14 mouse cellular contexts compared by ENCODE assay signal in genomic region chr1:166256302-166256701, GRCm38 (mm10). TPM values are rescaled to one million over a fixed set of nuclear protein-coding genes. Genes with fewer than 3 reads are reported as not detected.
DNase-seq lines count a peak whose midpoint lies in the region; ATAC-seq and TF ChIP-seq lines count a peak whose summit lies in the region.
"Had no signal": no experiment of that assay in that cellular context is flagged by ENCODE, and none has a peak within 500 bp of the region (broad histone marks: within the 10 kb centered on the region; RNA-seq: fewer than 3 reads in every experiment).

No protein-coding gene starts in this region.

- TF ChIP-seq CTCF in lung, adult 2 months (IDR thresholded peaks at IDR 0.05; ENCODE audit: insufficient read depth, low read length), result no peak
- TF ChIP-seq CTCF in heart, adult 2 months (IDR thresholded peaks at IDR 0.05), result no peak

- no peak for TF ChIP-seq EP300 in heart, adult 2 months (IDR thresholded peaks at IDR 0.05; ENCODE audit: insufficient read depth, low read depth, low read length)

- 0 out of 2 replicates have a peak overlapping the region, but pooled peaks have one; percentile 27 for H3K4me2 ChIP-seq in heart, embryonic 11.5 days
- H3K4me2 ChIP-seq in forebrain, embryonic 11.5 days (ENCODE audit: low read depth, low read length, severe bottlenecking), result peak overlapping the region; percentile 74
- H3K4me2 ChIP-seq in hindbrain, embryonic 16.5 days (ENCODE audit: low read length), result peak overlapping the region; percentile 92
- peak overlapping the region; percentile 86 for H3K4me2 ChIP-seq in neural tube, embryonic 12.5 days (replicated peaks)
- H3K4me2 ChIP-seq: embryonic facial prominence, embryonic 15.5 days had no signal

- H3K9me3 ChIP-seq in heart, embryonic 11.5 days (replicated peaks; ENCODE audit: control insufficient read depth, low read length), result no peaks in the 10 kb centered on the region
- no peaks in the 10 kb centered on the region for H3K9me3 ChIP-seq in forebrain, embryonic 11.5 days (ENCODE audit: control insufficient read depth, low read length)
- no peaks in the 10 kb centered on the region for H3K9me3 ChIP-seq in hindbrain, embryonic 16.5 days (ENCODE audit: control insufficient read depth, low read length)
- no peaks in the 10 kb centered on the region for H3K9me3 ChIP-seq in neural tube, embryonic 12.5 days
- H3K9me3 ChIP-seq: embryonic facial prominence, embryonic 15.5 days; G1E had no signal

- no peaks in the 10 kb centered on the region for H3K79me2 ChIP-seq in heart, adult 2 months (replicated peaks; ENCODE audit: control insufficient read depth, insufficient read depth, low read length)

- H3K27me3 ChIP-seq in heart, embryonic 11.5 days (ENCODE audit: control insufficient read depth, insufficient read depth, low read length), result peaks cover 42% of the 10 kb centered on the region
- H3K27me3 ChIP-seq in forebrain, embryonic 11.5 days (ENCODE audit: control insufficient read depth, insufficient read depth, low read length), result peaks cover 2% of the 10 kb centered on the region; the same call in 1 of the 2 replicates
- H3K27me3 ChIP-seq in hindbrain, embryonic 16.5 days (replicated peaks; ENCODE audit: control insufficient read depth, insufficient read depth, low read length), result peaks cover 4% of the 10 kb centered on the region; the same call in 1 of the 2 replicates
- H3K27me3 ChIP-seq in neural tube, embryonic 12.5 days (replicated peaks), result 0 out of 2 replicates have a peak, but pooled peaks cover 3% of the 10 kb centered on the region
- H3K27me3 ChIP-seq in heart, adult 2 months (ENCODE audit: control insufficient read depth, insufficient read depth, low read length), result peaks cover 6% of the 10 kb centered on the region; the same call in 1 of the 2 replicates

- no peaks in the 10 kb centered on the region for H3K36me3 ChIP-seq in heart, embryonic 11.5 days (ENCODE audit: control insufficient read depth, insufficient read depth, low read length)
- H3K36me3 ChIP-seq in forebrain, embryonic 11.5 days (ENCODE audit: control insufficient read depth, insufficient read depth, low read length), result no peaks in the 10 kb centered on the region
- H3K36me3 ChIP-seq in hindbrain, embryonic 16.5 days (ENCODE audit: control insufficient read depth, insufficient read depth, low read length), result no peaks in the 10 kb centered on the region
- no peaks in the 10 kb centered on the region for H3K36me3 ChIP-seq in neural tube, embryonic 12.5 days
- no peaks in the 10 kb centered on the region for H3K36me3 ChIP-seq in heart, adult 2 months (ENCODE audit: control insufficient read depth, insufficient read depth, low read length)
- H3K36me3 ChIP-seq: embryonic facial prominence, embryonic 15.5 days; G1E had no signal

- DNase-seq in heart, postnatal 25 days (ENCODE audit: low spot score), result no peak
- DNase-seq in forebrain, embryonic 11.5 days (ENCODE audit: low spot score), result no peak
- DNase-seq in gastrocnemius, adult 18-20 months (ENCODE audit: low spot score), result no peak
- no peak for DNase-seq in lung, adult 2 months
- DNase-seq in heart, adult 2 months, result no peak
- DNase-seq: kidney, adult 9 months; lung, postnatal 10 days had no signal

- no peak overlapping the region for H3K27ac ChIP-seq in heart, embryonic 11.5 days (ENCODE audit: low read depth, low read length)
- no peak overlapping the region; the same call in 1 of the 2 replicates for H3K27ac ChIP-seq in forebrain, embryonic 11.5 days (ENCODE audit: low read depth, low read length)
- H3K27ac ChIP-seq in hindbrain, embryonic 16.5 days (ENCODE audit: low read depth, low read length), result no peak overlapping the region
- no peak overlapping the region for H3K27ac ChIP-seq in neural tube, embryonic 12.5 days
- no peak overlapping the region for H3K27ac ChIP-seq in heart, adult 2 months
- H3K27ac ChIP-seq: embryonic facial prominence, embryonic 15.5 days had no signal

- 11% methylated on average over 6 of the region's 6 CpGs for WGBS in heart, embryonic 11.5 days (ENCODE audit: insufficient replicate concordance)
- 4% methylated on average over 6 of the region's 6 CpGs for WGBS in forebrain, embryonic 11.5 days
- WGBS in hindbrain, embryonic 16.5 days, result 11% methylated on average over 6 of the region's 6 CpGs
- 8% methylated on average over 6 of the region's 6 CpGs for WGBS in neural tube, embryonic 12.5 days
- WGBS in lung, adult 2 months, result 44% methylated on average over 6 of the region's 6 CpGs
- WGBS in heart, adult 2 months, result 24% methylated on average over 6 of the region's 6 CpGs

- H3K4me3 ChIP-seq in heart, embryonic 11.5 days (ENCODE audit: low read depth, low read length), result no peak overlapping the region
- peak overlapping the region; percentile 66 for H3K4me3 ChIP-seq in forebrain, embryonic 11.5 days (ENCODE audit: low read depth, low read length)
- peak overlapping the region; percentile 27 for H3K4me3 ChIP-seq in hindbrain, embryonic 16.5 days (ENCODE audit: low read length)
- H3K4me3 ChIP-seq in neural tube, embryonic 12.5 days, result peak overlapping the region; percentile 53
- H3K4me3 ChIP-seq in lung, adult 2 months (replicated peaks; ENCODE audit: extremely low read depth, low read depth, low read length), result no peak overlapping the region
- no peak overlapping the region for H3K4me3 ChIP-seq in heart, adult 2 months
- H3K4me3 ChIP-seq: embryonic facial prominence, embryonic 15.5 days had no signal

- H3K4me1 ChIP-seq in heart, embryonic 11.5 days (ENCODE audit: control insufficient read depth, insufficient read depth, low read length), result peaks cover 3% of the 10 kb centered on the region; the same call in 1 of the 2 replicates
- H3K4me1 ChIP-seq in forebrain, embryonic 11.5 days (replicated peaks; ENCODE audit: control insufficient read depth, insufficient read depth, low read length), result peaks cover 16% of the 10 kb centered on the region
- H3K4me1 ChIP-seq in hindbrain, embryonic 16.5 days (ENCODE audit: control insufficient read depth, insufficient read depth, low read depth, low read length), result peaks cover 13% of the 10 kb centered on the region
- peaks cover 30% of the 10 kb centered on the region for H3K4me1 ChIP-seq in neural tube, embryonic 12.5 days
- H3K4me1 ChIP-seq in lung, adult 2 months (ENCODE audit: control insufficient read depth, insufficient read depth, low read length), result no peaks in the 10 kb centered on the region; the same call in 1 of the 2 replicates
- H3K4me1 ChIP-seq in heart, adult 2 months (ENCODE audit: control insufficient read depth, insufficient read depth, low read length), result no peaks in the 10 kb centered on the region; the same call in 1 of the 2 replicates

- no peak for TF ChIP-seq POLR2A in lung, adult 2 months (IDR thresholded peaks at IDR 0.05; ENCODE audit: borderline replicate concordance, extremely low read depth, low read depth, low read length)
- TF ChIP-seq POLR2A in heart, adult 2 months (IDR thresholded peaks at IDR 0.05; ENCODE audit: insufficient read depth, low read depth, low read length), result no peak

- no peak overlapping the region for H3K9ac ChIP-seq in heart, embryonic 11.5 days (ENCODE audit: low read depth, low read length)
- H3K9ac ChIP-seq in forebrain, embryonic 11.5 days (ENCODE audit: low read length), result peak overlapping the region; percentile 83
- peak overlapping the region; percentile 49 for H3K9ac ChIP-seq in hindbrain, embryonic 16.5 days (ENCODE audit: low read depth, low read length)
- no peak overlapping the region for H3K9ac ChIP-seq in neural tube, embryonic 12.5 days
- no peak overlapping the region for H3K9ac ChIP-seq in heart, adult 2 months (ENCODE audit: low read depth, low read length)
- H3K9ac ChIP-seq: embryonic facial prominence, embryonic 15.5 days had no signal

- ATAC-seq in heart, embryonic 11.5 days (replicated peaks; ENCODE audit: insufficient number of reproducible peaks, low FRiP score, low TSS enrichment), result no peak
- peak; percentile 50 for ATAC-seq in forebrain, embryonic 11.5 days (replicated peaks; ENCODE audit: low FRiP score)
- ATAC-seq in hindbrain, embryonic 16.5 days, result no peak; the same call in 1 of the 2 replicates
- peak; percentile 47; the same call in 1 of the 2 replicates for ATAC-seq in neural tube, embryonic 12.5 days (ENCODE audit: low FRiP score, low read depth)

- intact Hi-C loops in heart, postnatal 25 days (cut with DNase I), result no loop called here
- intact Hi-C loops in heart, adult 2 months (cut with DNase I), result loop anchor here (5.0 kb wide), 1 partner anchor 41 kb away; no protein-coding TSS in a partner anchor

RNA-seq across cellular contexts. Expression of gene Ildr2, which starts 2.4 kb away (rescaled TPM):
- polyA plus RNA-seq in heart, embryonic 11.5 days (2014; fragmentation: Nextera tagmentation; extraction: Ambion mirVana), result 1.9 TPM in 2 replicates
- 1 to 10 TPM; 2.8 to 3.6 TPM for total RNA-seq in heart, postnatal 25 days (2021)
- 10.8 and 10.9 TPM in 2 replicates for polyA plus RNA-seq in forebrain, embryonic 11.5 days (2014; fragmentation: Nextera tagmentation; extraction: Ambion mirVana)
- polyA plus RNA-seq in hindbrain, embryonic 16.5 days (2015; fragmentation: Nextera tagmentation; extraction: Ambion mirVana), result 3.3 TPM in 2 replicates
- polyA plus RNA-seq in neural tube, embryonic 12.5 days (2016; fragmentation: Nextera tagmentation; extraction: Ambion mirVana), result 5.1 and 5.3 TPM in 2 replicates
- 1 to 10 TPM; 1.3 to 1.8 TPM for total RNA-seq in gastrocnemius, adult 18-20 months (2021)
- polyA plus RNA-seq in lung, adult 2 months (2012; rRNA removed), result 1.1 and 2.3 TPM in 2 replicates
- 1 to 10 TPM; 2.4 to 2.9 TPM for total RNA-seq in heart, adult 2 months (2021)
- 0.25 and 1.00 TPM in 2 replicates for polyA plus RNA-seq in heart, adult 2 months (2012; rRNA removed)
- polyA plus RNA-seq: G1E had no signal

RNA-seq across cellular contexts. Expression of gene Mael, which starts 17.8 kb away (rescaled TPM):
- polyA plus RNA-seq in heart, embryonic 11.5 days (2014; fragmentation: Nextera tagmentation; extraction: Ambion mirVana), result 0.16 TPM in 1 of 2 replicates, not detected in the other
- not detected for total RNA-seq in heart, postnatal 25 days (2021)
- not detected in 2 replicates for polyA plus RNA-seq in forebrain, embryonic 11.5 days (2014; fragmentation: Nextera tagmentation; extraction: Ambion mirVana)
- 0.17 and 0.29 TPM in 2 replicates for polyA plus RNA-seq in hindbrain, embryonic 16.5 days (2015; fragmentation: Nextera tagmentation; extraction: Ambion mirVana)
- polyA plus RNA-seq in neural tube, embryonic 12.5 days (2016; fragmentation: Nextera tagmentation; extraction: Ambion mirVana), result not detected in 2 replicates
- not detected for total RNA-seq in gastrocnemius, adult 18-20 months (2021)
- not detected in 2 replicates for polyA plus RNA-seq in lung, adult 2 months (2012; rRNA removed)
- not detected for total RNA-seq in heart, adult 2 months (2021)
- polyA plus RNA-seq in heart, adult 2 months (2012; rRNA removed), result 0.18 and 0.26 TPM in 2 replicates
- total RNA-seq: gastrocnemius, adult 8-10 months; heart, postnatal 10 days had no signal
- polyA plus RNA-seq: embryonic facial prominence, embryonic 15.5 days; G1E had no signal

Comparison
In these comparisons a context has a peak if more than half of its experiments do, and no peak if none do; other contexts are left out.
1. ATAC-seq: peak in forebrain, embryonic 11.5 days (single experiment) and neural tube, embryonic 12.5 days (single experiment); none in heart, embryonic 11.5 days (single experiment) and hindbrain, embryonic 16.5 days (single experiment).
2. H3K4me2 ChIP-seq: peak in every context shown above with its lines; median percentile 92 in hindbrain, embryonic 16.5 days; 86 in neural tube, embryonic 12.5 days; 74 in forebrain, embryonic 11.5 days; 27 in heart, embryonic 11.5 days.
3. H3K4me3 ChIP-seq: peak in forebrain, embryonic 11.5 days (single experiment), hindbrain, embryonic 16.5 days (single experiment) and neural tube, embryonic 12.5 days (single experiment); none in heart, embryonic 11.5 days (single experiment), lung, adult 2 months (single experiment) and heart, adult 2 months (single experiment).
4. H3K9ac ChIP-seq: peak in forebrain, embryonic 11.5 days (single experiment) and hindbrain, embryonic 16.5 days (single experiment); none in heart, embryonic 11.5 days (single experiment), neural tube, embryonic 12.5 days (single experiment) and heart, adult 2 months (single experiment).